Mouse (Mus musculus) gastrocnemius, postnatal 14 days (tissue): ENCODE data around the gene Ttc30a2. TPM values are rescaled to one million over a fixed set of nuclear protein-coding genes. Genes with fewer than 3 reads are reported as not detected.
"Not testable (repeated sequence)": the region's sequence is repeated elsewhere in the genome, so short reads cannot be mapped to it uniquely, and the experiment has no call there.

Experiments
- DNase-seq: peaks from one replicate; pipeline ENCODE4 v3.0.0; 2021; ENCODE audit warnings: mixed read lengths
- intact Hi-C: fragments of 180-260 bp; cut with DNase I; formaldehyde crosslinking; loops from one replicate; pipeline ENCODE4 v1.15.1; 2025; ENCODE audit warnings: low total_unique reads
- total RNA-seq, 2 experiments: library from RNA; stranded (reverse); gene quantifications; 2 replicates each; pipeline ENCODE4 v1.2.3; 2021

Ttc30a2 gene
- total RNA-seq, 2 experiments from 2014 or later, result 0.18 to 0.27 TPM

DNA sequence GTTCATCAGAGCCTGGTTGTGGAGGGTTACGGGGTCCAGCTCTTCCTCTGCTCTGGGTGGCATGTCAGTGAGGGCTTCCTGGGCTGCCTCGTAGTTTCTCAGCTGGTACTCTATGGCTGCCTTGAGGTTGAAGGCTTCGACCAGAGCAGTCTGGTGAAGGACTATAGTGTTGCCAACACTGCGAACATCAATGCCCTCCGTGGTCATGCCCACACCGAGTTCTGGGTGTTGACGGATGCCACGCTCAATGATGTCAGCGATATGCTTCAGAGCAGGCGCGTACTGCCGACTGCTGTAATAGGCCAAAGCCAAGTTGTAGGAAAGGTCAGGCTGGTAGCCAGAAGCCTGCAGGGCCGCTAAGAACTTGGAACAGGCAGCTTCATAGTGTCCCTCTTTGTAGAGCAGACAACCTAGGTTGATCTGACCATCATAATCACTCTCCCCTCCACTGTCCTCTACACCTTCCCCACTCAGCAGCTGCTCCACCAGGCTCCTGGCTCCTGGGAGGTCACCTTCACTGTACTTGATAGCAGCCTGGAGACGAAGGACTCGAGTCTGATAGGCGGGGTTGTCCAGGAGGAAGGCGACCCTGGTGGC, 40.4 kb downstream of the Ttc30a2 start:
- DNase-seq, intact Hi-C loops: not testable (repeated sequence)

DNA sequence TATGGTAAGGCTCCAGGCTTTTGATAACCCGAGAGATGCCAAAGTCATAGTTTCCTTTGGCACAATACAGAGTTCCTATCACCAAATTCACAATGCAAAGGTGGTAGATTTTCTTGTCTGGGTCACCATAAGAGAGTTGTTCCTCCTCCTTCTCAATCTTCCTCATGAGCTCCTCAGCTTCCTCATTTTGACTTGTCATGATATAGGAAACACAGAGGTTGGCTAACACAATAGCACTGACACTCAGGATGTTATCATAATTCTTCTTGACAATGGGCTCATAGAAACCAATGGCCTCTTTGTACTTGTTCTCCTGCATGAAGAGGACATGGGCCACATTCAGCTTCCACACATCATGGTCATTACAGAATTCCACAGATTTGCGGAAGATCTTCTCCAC, 41.3 kb downstream of the Ttc30a2 start:
- DNase-seq, intact Hi-C loops: not testable (repeated sequence)

- intact Hi-C loops, result no loop called here
- no peak for DNase-seq
Measured at GRCm38 (mm10) chr2:75933541-75933940, 44.4 kb downstream of the Ttc30a2 start.

DNA sequence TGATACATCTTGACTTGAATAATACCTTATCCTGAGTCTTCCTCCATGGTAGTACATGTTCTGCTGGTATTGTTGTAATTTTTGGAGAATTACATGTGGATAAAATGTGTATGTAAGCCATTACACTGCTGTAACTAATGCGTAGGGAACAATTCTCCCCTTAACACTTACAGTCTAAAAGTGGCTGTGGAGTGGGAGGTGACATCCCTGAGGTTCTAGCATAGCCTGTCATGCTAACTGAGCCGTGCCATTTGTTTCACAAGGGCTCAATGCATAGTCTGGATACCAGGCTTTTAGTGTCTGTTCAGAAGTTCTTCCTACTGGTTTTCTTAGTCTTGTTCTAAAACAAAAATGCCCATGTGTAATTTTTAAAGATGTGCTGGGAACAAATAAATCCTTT, 47.0 kb downstream of the Ttc30a2 start:
- intact Hi-C loops, result no loop called here
- DNase-seq, result no peak

- no peak for DNase-seq
- intact Hi-C loops, result no loop called here
Measured at GRCm38 (mm10) chr2:75929786-75930444, 48.1 kb downstream of the Ttc30a2 start.

GRCm38 (mm10) chr2:75929141-75929540, 48.8 kb downstream of the Ttc30a2 start:
- no peak for DNase-seq
- intact Hi-C loops, result no loop called here

DNA sequence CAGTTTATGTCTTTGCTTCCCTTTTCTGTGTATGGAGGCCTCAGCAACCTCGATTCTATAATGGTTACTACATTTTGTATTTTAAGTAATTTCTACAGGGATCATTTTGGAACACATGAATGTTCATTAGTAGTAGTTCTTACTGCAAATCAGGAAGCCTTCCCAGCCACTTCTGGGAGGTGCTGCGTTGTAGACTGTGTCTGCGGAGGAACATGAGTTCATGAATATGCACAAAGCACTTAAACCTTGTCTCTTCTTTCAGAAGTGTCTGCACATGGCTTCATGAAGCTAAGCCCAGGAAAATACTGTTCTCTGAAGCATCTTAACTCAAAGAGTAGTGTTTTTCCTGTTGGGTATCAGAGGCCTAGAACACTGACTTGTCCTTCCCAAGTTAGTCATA, 50.0 kb downstream of the Ttc30a2 start:
- DNase-seq, result no peak
- intact Hi-C loops, result no loop called here

GRCm38 (mm10) chr2:75926061-75926460, 51.9 kb downstream of the Ttc30a2 start:
- no peak for DNase-seq
- intact Hi-C loops, result no loop called here

Other genes starting within 250 kb of the Ttc30a2 start
- 10 to 100 TPM; 23.0 to 25.9 TPM for gene Agps, start 146.0 kb downstream of the Ttc30a2 start, total RNA-seq
- gene Ttc30b, start 39.6 kb downstream of the Ttc30a2 start, total RNA-seq, result 1 to 10 TPM; 4.1 to 4.4 TPM
- 1 to 10 TPM in 1 of 2 experiments, under 1 TPM in 1; 0.82 to 1.1 TPM for gene Ttc30a1, start 3.8 kb upstream of the Ttc30a2 start, total RNA-seq